Mouse (Mus musculus) cerebellum, postnatal 10 days (tissue): ENCODE results near the gene Klf3.

Source experiments
- DNase-seq, 2 experiments: peaks; one replicate each; pipeline ENCODE4 v3.0.0; 2021; ENCODE audit warnings: mixed read lengths in 2 of 2

Gene Klf3

GRCm38 (mm10) chr5:64839016-64839599 lies 35.9 kb downstream of the Klf3 start:
- DNase-seq: no peak

DNA sequence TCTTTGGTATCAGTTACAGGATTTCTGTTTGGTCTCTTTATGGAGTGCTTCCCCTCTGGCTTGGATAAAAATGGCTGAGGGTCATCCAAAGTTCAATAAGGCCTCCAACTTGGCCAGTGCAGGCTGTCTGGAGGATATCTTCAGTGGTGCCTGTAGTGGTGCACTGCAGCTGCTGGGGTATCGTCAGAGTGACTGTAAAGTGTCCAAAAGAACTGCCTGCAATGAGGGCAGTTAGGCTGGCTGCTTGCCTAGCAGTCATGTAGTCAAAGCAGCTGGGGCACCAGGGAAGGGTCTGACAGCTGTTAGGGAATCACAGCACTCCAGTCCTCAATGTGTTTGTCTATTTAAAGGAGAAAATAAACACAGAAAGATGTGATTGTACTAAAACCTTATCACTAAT lies 36.9 kb downstream of the Klf3 start:
- peak; percentile 46 to 53 for DNase-seq

DNA sequence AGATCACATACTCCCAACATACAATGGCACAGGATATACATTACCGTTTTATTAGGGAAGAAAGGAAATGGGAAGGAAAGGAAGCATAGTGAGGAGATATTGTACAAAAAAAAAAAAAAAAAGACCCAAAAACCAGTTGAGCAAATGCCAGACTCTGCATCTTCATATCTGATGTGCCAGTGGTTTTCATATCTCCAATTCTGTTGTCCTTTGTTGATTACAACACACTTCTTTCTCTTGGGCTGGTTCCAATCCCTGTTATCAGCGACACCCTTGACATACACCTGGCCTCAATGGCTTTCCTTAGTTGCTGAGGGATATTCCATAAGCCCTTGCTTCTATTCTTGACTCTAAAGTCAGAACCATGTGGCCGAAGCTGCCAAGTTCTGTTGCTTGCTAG lies 41.4 kb downstream of the Klf3 start:
- DNase-seq: no peak

- no peak for DNase-seq
Observed at GRCm38 (mm10) chr5:64847305-64847704, 44.1 kb downstream of the Klf3 start.

DNA sequence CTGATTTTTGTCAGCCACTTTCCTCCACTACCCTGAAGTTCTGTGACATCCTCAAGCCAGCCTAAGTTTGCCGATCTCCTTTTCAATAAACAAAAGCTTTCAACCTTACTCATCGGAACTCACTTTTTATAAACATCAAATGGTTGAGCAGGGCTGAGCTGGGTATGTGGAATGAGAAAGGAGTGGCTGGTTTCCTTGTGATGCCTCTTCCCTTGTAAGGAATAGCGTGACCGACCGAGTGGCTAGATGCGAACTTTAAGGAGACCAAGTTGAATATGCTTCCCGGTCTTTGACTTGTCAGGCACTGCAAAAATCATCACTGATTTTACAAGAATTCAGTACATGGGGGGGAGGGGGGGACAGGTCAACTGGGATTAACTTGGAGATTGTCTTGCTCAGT lies 46.7 kb downstream of the Klf3 start:
- no peak for DNase-seq

DNA sequence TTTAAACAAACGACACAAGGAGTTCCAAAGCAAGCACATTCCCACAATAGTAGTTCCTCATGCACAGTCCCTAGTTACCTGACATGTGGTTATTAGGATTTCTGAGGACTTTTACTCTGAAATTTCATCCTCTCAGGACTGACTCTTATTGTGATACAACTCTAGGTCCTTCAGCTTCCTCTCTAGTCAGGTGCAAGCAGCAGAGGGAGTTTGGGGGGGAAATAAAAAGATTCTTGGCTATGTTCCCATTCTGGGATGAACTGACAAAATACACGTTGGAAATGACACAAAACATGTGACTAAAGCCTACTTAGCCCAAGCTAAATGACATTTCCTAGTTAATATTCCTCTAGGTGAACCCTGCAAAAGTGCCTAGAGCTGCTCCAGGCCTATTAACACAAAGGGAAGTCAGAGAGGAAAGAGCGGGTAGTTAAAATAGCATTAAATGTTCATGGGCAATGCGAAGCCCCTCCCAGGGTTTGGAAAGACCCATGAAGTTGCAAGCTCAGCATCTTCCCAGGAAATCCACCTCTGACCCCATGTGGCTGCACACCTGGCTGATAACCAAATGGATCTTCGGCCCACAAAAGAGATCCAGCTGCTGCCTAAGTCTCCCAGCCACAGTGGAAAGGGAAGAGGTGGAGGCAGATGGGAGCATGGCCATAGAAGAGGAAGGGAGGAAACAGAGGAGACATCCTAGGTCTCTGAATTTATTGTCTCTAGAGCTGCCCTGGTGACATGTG lies 49.6 kb downstream of the Klf3 start:
- DNase-seq: peak in 1 of 2 experiments; percentile 28

- DNase-seq: no peak
Observed at GRCm38 (mm10) chr5:64853421-64853820, 50.2 kb downstream of the Klf3 start.

- DNase-seq: no peak
Observed at GRCm38 (mm10) chr5:64855199-64855598, 52.0 kb downstream of the Klf3 start.

- peak in 1 of 2 experiments; percentile 47 for DNase-seq
Observed at GRCm38 (mm10) chr5:64860900-64861470, 57.8 kb downstream of the Klf3 start.

GRCm38 (mm10) chr5:64861471-64862199 lies 58.4 kb downstream of the Klf3 start:
- peak; percentile 64 to 68 for DNase-seq

DNA sequence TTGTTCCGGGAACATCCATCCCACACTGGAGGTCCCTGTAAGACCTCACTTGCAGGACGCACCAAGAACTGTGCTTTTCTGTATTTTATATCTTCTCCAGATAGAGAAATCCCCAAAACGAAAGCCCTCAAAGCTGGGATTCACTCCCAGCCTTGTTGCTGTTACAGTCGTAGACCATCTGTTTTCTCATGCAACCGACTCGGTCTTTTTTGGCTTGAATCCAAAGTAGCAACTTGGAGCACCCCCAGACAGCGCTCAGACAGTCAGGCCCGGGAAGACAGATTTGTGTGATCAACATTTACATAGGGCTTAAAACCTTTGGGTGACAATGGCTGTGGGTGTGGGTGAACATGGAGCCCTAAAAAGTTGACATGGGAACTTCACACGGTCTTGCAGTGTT lies 59.1 kb downstream of the Klf3 start:
- DNase-seq: peak; percentile 76

- DNase-seq: no peak
Observed at GRCm38 (mm10) chr5:64864699-64865108, 61.5 kb downstream of the Klf3 start.

DNA sequence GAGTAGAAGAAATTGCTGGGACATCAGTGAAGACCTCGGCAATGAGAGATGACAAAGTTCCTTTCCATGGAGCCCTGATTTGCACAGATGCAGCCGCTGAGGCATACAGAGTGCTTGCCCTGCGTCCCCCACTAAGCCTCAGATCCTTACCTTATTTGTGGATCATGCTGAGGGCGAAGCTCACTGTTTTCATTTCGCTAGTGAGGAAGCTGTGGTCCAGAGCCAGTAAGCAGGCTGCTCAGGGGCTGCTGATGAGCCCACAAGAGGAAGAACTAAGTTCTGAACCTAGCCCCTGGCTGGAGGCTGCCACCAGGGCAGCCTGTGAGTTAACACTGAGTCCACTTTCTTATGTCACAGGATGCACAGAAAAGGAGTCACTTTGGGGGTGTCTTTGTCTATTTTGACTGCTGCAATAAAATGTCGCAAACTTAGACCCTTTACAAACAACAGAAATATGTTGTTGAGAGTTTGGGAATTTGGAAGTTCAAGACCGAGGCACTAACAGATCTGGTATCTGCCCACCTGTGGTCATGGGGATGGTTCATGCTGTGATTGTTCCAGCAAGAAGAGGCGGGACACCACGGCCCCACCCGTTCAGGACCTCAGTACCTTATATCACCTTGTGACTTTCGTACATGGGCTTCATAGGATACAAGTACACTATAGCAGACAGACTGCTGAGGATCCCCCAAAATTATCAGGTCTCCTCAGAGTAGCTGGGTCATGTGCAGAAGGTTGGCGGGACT lies 62.2 kb downstream of the Klf3 start:
- DNase-seq: no peak

- peak; percentile 94 to 95 for DNase-seq
Observed at GRCm38 (mm10) chr5:64866331-64867050, 63.3 kb downstream of the Klf3 start.

DNA sequence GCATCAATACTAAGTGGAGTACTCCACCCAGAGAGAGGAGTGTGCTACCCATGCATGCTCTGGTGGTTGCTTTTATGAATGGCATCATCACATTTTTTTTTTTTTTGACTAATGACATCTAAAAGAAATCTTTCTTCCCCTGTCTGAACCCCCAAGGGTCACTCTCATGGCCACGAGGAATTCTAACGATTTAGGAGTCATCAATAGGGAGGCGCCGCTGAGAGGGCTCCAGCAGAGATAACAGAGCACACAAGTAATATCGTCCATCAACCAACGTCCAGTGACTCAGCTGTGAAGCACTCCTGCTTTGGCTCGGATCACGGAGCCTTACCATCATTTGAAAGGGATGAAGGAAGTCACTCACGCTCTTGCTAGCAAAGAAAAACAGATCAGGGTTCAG lies 63.9 kb downstream of the Klf3 start:
- DNase-seq: no peak

- DNase-seq: no peak
Observed at GRCm38 (mm10) chr5:64867551-64867950, 64.4 kb downstream of the Klf3 start.

DNA sequence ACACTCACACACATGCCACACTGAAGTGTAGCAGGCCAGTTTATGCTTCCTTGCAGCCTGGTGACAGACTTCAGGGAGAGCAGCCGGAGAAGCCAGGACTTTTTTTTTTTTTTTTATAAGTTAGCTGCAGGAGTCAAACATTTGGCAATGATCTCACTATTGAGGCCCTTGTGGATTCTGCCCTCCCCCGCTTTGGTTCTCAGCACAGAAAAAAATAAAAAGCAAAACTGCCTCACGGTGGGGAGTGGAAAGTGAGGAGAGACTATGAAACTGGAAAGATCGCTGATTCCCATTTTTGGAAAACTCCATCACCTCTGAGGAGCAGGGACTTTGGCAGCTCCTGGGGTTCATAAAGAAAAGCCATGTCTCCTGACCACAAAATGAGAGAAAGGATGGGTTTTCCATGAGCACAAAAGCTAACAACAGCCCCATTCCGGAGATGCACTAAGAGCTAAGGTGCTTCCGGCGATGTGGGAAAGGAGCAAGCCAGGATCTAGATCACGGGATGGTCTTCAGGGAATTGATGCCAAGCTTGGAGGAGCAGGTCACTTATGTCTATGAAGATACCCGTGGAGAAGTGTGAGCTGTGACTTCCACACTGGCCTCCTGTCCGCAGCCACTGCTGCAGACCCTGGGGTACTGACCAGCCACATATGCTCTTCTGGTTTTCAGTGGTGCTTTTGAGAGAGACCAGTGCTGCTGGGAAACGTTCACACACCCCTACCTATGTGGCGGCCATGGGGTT lies 73.1 kb downstream of the Klf3 start:
- DNase-seq: no peak

DNA sequence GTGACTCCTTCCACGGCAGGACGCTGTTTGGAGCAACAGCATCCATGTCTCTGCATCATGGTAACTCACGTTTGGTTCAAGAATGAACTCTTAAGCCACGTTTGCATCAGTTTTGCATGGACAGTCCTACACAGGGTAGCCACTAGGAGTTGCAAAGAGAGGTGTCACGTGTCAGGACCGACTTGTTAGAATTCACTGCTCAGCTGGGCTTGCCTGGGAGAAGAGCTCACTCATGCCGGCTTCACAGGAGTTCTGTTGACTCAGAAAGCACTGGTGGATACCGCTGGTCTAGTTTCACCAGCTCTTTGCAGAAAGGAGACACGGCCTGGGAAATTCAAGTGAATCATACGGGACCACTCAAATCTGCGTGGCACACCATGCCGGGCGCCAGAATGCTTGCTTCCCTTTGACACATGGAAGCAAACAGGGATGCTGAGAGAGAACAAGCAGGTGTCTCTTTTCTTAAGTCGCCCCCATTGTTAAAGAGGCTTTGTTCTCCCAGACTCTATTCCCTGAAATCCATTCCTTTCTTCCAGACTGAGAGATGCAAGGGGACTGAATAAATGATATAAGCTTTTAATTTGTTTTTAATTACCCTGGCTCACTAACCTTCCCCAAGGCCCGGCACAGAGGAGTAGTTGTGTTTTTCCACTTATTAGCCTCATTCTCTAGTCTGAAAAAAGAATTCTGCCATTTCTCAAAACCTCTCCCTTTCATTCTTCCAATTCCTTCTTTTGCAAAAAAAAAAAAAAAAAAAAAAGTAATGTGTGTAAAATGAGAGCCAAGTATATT lies 74.2 kb downstream of the Klf3 start:
- DNase-seq: no peak

- DNase-seq: peak; percentile 45 to 77
Observed at GRCm38 (mm10) chr5:64878027-64878425, 74.8 kb downstream of the Klf3 start.

DNA sequence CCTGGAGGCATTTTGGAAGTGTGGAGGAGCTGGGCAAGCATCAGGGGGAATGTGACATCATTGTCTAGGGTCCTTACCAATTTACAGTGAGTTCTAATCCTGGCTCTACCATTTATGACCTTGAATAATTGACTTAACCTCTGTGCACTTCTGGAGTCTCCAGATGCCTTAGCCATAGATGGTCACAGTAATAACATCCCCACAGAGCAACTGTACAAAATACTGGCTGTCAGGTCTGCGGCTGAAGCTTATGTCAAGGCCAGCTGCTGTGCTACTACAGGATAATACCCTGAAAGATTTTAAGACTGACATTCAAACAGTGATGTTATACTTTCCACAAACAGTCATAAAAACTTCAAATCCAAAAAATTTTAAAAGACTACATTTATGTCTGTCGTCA lies 75.3 kb downstream of the Klf3 start:
- no peak for DNase-seq

GRCm38 (mm10) chr5:64879241-64879640 lies 76.1 kb downstream of the Klf3 start:
- DNase-seq: no peak
